Mouse (Mus musculus) liver, adult 2 months (tissue): ENCODE results near the gene Scgb1a1.

Experiments
- CTCF ChIP-seq: fragments of 200-500 bp; IDR thresholded peaks from 2 replicates; pipeline ENCODE4 v1.5.1; 2011; ENCODE audit warnings: low read depth, low read length, control low read depth
- POLR2A ChIP-seq: fragments of 200-500 bp; IDR thresholded peaks from 2 replicates; pipeline ENCODE4 v1.6.1; 2011; ENCODE audit warnings: low read length, control low read depth; ENCODE audit not compliant: insufficient read depth; ENCODE audit errors: extremely low read depth

DNA sequence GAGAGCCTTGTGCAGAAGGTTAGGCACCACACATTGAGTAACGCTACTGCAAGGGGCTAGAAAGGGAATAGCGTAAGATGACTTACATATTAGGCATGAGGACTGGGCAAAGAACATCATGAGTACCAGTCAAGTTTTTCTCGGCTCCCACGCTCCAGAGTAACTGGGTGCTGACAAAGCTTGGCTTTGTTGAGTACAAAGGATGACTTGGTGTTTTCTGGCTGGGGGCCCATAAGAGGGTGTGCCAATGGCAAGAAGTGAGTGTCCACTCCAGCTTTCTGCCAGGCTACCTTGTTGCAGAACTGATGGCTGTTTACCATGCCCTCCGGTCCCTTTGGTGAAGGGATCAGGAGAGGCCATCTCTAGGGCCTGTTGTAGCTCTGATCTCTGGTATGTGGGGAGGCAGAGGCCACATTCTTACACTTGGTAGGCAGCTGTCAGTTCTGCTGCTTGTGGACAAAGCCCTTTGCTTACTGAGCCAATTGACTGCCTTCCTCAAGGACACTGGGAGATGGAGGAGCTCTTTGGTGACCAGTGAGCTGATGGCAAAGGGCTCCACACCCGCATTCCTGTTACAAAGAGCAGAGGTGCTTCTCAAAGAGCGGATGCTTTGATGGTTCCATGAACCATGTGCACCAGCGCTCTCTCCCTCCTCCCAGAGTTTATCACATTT lies 26.4 kb downstream of the Scgb1a1 start:
- TF ChIP-seq CTCF (no peak), POLR2A (no peak)
